Mouse (Mus musculus): Measurements from ENCODE around the gene Epb41l3.
A peak's percentile ranks its signal among the peaks of the same experiment; 100 is the strongest.

Gene Epb41l3

DNA sequence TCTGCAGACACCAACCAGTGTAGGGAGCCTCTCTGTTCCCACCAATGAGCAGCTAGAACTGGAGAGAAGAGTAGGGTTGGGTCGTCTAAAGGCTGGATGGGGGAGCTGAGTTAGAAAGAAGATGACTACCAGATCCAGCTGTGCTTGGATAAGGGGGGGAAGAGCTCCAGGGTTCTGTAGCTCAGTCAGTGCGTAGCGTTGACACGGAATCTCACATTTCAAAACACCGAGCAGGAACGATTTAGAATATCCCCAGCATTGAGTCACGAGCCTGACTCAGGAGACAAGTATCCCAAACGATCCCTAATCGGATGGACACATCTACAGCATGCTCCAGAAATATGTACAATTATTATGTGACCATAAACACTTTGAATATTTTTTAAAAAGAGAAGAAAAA, 180.4 kb downstream of the Epb41l3 start:
- no peak for DNase-seq

DNA sequence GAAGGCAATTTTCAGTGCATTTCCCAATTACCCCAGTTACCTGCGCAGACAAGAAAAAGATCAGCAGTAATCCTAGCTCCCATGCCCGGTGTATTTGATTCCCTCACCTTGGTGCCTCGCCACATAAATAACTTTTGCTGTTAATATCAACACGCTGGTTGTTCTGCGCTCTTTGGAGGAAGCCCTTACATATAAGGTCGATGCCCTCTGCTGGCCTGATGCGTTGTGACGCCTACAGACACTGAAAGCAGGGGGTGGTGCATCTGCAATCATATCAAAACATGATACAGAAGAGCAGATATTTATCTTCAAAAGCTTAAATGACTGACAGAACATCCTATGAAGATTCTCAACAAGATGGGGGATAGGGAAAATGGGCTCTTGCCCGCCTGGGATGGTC, 181.0 kb downstream of the Epb41l3 start:
- peak; percentile 30 for DNase-seq

DNA sequence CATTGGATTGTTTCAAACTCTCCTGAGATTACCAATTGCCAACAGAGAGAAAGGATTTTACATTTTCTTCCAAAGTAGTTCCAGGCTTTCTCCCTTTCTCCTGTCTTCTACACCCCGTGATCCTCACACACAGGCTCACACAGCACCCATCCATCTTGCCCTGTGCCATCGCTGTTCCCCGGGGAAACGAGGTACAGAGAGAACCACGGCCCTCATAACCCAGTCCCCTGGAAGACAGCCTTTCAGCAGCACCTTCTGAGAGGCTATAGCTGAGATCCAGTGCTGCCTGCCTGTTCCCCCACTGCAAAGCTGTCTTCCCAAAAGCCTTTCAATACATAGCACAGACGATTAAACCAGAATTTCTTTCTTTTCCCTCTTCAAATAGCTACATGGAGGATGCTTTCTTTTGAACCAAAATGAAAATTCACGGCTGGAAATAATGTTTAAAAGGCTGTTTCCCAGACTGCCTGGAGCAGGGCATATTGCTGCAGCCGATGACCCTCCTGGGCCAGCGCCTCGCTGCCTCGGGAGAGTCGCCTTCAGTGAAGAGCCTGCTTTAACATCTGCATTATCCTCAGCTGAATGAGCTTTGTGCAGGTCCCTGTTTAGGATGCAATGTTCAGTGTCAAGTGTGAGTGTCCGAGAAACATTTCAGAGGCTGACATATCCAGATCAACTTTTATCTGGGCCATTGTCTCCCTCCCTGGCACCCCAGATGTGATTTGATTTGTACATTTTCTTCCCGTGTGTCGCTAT, 188.5 kb downstream of the Epb41l3 start:
- DNase-seq, result no peak

DNA sequence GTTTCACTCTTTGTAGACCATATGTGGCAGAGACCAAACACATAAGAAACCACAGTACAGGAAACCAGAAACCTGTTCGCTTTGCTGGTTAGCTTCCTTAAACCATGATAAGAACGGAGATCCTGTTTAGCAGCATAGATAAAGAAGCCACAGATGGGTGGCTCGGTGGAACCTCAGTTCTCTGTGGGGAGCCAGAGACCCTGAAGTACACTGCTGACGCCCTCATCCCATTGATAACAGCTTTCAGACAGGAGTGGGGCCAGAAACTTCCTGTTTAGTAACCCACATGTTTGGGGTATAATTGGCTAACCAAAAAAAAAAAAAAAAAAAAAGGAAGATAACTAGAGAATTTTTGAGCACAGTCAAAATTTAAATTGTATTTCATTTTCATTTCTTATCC, 189.7 kb downstream of the Epb41l3 start:
- DNase-seq, result no peak

DNA sequence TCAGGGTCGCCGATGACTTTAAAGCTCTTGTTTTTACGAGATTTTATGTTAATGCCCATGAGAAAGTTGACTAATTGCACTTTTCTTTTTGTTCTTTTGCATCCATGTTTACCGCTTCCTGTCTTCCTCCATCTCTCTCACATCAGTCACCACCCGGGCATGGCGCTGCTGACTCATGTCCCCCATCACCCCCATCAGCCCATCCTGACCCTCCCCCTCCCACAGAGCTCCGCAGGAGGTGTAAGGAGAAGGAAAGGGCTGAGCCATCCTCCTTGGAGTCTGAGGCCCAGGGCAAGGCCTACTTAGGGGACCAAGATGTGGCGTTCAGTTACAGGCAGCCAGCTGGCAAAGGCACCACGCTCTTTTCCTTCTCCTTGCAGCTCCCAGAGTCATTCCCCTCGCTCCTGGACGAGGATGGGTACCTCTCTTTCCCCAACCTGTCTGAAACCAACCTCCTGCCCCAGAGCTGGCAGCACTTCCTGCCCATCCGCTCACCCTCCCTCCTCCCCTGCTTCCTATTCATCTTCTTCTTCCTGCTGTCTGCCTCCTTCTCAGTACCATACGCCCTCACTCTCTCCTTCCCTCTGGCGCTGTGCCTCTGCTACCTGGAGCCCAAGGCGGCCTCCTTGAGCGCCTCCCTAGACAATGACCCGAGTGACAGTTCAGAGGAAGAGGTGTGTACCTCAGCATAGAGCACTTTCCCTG, 190.4 kb downstream of the Epb41l3 start:
- DNase-seq, result no peak

DNA sequence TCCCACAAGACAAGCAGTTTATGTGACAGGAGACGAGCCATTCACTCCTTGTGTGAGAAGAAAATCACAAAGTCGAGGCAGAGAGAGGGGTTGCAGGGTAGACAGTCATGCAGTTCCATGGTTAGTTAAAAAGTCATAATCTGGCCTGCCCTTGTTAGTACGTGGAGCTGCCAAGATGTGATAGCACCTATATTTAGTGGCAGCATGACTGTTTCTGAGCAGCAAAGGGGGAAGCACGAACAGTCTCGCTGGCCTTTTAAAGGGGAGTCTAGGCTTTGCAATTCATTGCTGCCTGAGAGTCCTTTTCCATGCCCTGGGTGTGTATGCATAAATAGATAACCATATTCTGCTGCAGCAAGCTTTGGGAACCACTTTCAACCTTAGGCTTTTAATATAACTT, 191.5 kb downstream of the Epb41l3 start:
- no peak for DNase-seq

DNA sequence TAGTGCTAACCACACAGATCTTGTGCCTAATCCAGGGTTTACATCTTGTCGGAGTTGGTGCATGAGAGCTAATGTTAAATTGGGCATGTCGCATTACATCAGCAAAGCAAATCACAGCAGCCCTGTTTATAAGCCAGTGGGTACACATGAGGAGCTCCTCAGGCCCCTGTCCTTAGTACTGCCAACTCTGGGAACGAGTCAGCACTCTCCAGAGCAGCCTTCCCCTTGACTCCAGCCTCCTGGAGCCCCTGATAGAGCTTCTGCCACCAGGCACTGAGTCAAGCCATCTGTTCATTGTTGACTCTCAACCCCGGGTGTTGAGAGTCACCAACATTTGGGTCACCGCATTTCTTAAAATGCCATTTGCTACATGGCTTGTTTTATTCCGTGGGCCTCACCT, 192.0 kb downstream of the Epb41l3 start:
- DNase-seq, result no peak

DNA sequence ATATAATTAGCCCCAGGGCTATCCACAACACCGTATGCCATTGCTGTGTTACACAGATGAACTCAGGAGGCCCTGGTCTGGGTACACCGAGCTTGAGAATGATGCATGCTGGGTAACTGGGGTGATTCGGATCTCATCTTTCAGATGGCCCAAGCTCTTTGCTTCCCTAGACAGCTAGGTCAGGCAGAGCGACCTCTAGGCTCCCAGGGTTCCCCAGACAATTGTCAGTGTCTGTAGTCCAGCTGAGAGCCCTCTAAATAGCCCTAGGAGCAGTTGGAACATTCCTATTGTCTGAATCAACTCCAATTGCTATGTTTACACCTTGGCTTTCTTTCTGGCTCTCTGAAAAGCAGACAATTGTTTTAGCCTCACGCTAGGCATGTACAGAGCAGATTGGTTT, 201.9 kb downstream of the Epb41l3 start:
- no peak for DNase-seq

DNA sequence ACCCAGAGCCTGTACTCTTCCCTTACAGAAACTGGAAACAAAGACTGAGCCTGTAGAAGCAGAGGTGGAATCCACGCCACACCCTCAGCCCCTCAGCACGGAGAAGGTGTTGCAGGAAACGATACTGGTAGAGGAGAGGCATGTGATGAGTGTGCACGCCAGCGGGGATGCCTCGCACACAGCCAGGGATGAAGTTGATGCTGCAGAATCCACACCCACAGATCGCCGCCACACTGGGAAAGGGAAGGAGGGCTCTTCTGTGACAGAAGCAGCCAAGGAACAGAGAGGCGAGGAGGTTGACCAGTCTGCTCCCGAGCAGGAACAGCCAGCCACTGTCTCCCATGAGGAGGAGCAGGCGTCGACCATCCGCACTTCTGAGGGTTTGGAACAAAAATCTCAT, 209.0 kb downstream of the Epb41l3 start:
- no peak for DNase-seq

DNA sequence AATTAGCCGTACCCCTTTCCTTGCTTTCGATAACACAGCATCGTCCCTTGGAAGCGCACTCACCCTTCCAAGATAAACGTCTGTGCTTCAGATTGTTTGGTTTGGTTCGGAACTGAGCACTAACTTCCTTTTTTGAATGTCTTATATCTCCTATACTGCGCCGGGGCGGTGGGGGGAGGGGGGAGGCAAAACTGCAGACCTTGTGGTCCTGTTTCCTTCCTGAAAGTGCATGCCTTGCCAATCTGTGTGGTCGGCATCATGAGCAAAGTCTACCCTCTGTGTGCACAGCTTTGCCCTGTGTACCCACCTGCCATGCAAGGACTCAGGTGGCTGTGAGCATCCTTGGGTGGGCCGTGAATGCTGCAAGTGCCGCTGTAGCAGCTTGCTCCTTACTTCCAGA, 212.6 kb downstream of the Epb41l3 start:
- DNase-seq, result no peak

DNA sequence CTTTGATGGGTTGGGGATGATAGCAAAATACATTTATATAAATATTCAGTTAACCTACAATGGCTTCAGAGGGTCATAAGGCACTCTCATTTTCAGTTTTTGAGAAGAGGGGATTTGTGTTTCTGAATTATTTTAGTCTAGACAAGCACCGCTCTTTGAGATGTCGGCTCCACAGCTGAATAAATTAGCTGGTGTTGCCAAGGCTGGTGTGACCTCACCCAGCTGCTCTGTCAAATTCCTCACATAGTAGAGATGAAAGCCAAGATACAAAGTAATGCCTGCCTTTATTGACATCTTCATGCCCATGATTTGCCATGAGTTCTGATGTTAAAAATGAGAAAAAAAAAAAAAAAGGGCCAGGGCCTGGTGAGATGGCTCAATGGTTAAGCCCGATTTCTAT, 214.8 kb downstream of the Epb41l3 start:
- DNase-seq, result no peak

DNA sequence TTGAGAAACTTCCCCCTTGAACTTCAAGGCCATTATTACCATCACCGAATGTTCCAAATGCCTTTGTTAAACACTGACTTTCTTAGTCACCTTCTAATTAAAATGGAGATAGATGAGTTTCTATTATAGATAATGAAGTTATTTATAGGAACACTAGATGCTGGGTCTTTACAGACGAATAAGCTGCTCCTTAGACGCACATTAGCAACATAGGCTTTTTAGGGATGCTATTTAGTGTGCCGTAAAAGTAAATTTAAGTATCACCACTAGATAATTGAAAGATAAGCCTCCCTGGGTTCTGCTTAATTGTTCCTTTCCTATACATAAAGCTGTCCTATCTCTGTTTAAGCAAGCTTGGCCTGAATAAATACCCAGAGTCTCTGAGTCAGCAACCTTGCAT, 226.1 kb downstream of the Epb41l3 start:
- DNase-seq, result no peak

DNA sequence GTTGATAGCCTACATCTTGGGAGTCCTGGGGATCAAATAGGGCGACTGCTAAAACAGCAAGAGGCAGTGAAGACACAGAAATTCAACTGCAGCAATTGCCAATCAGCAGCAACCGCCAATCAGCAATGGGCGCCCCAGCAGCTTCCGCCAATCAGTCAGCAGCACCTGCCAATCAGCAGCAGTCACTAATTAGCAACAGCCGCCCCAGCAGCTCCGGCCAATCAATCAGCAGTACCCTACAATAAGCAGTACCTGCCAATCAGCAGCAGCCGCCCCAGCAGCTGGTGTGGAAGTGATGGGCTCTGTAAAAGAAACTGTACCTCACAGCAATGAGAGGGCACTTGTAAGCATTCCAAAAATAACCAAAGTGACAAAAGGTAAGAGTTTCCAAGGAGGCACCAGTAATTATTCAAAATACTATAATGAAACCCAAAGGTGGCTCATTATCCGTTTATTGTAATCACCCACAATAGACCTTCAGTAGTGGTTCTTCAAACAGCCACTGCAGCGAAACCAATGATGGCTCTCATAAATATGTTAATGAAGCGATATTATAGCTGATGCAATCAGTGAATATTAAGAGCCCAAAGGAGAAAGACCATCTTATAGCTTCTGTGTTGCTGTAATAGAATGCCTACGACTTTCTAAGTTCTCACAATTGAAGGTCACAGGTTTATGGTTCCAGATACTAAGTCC, 228.2 kb downstream of the Epb41l3 start:
- peak; percentile 11 for DNase-seq

DNA sequence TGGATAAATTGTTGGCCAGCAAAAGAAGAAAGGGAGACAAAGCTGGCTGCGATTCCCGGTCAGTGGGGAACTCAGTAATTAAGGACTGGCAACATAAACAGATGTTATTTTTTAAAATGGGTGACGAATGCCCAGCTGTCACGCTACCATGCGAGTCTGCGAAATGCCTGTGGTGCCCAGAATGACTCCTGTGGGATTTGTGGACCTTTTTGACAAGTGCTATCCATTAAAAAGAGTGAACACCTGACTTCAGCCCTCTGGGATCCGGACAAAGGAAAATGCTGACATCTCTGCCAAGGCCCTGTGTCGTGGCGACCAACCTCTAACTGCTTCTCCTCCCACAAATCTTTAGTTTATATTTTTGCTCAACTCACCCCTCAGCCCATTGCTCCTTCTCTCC, 232.2 kb downstream of the Epb41l3 start:
- DNase-seq, result no peak

DNA sequence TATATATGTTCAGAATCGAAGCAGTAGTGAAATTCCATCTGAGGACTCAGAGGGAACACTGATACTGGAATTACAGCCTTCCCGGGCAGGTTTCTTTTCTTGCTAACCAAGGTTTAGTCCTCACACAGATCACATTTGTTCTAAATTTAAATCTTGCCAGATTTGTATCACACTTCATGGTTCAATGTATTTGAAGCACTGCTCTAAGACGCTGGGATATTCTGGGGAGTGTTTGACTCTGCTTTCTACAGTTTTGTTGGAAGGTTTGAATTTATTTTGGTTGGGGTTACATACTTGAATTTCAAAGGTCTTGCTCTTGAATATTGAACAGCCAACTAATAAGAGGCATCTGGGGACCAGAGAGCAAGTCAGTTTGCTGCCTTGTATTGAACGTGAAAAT, 234.4 kb downstream of the Epb41l3 start:
- DNase-seq, result no peak

DNA sequence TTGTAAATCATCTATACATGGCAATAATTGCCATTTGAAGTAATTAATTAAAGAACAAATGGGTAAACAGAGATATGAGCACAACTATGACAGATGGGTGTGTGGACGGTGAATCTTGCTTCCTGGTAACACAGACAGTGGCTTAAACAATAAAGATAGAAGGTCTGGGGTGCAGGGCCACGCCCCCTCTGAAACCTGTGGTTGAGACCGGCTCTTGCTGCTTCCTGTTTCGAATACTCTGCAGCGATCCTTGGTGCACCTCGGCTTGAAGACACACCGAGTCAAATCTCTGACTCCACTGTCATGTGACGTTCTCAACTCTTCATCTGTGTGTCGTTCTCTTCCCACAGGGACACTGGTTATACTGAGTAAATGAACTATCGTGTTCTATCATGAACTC, 245.0 kb downstream of the Epb41l3 start:
- DNase-seq, result no peak

DNA sequence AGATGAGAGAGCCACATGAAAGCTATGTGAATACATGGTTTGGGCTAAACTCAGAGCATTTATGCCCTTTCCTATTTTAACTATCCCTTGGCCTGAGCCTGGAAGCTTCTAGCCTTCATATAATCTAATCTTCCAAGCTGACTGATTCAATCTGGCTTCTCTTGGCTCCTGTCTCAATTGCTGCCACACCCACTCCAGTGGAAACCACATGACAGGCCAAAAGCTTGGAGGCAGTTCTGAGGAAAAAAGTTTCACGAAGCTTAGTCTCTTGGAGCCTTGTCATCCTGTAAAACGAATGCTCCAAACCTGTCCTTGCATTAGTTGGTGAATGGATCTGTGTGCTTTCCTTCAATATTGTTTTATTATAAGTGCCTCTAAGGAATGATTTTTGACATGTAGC, 247.2 kb downstream of the Epb41l3 start:
- no peak for DNase-seq

Data from right cerebral cortex, postnatal 4 days (tissue).